Mouse (Mus musculus) left cerebral cortex, postnatal 14 days (tissue): ENCODE results near the gene Rpl18. TPM values are rescaled to one million over a fixed set of nuclear protein-coding genes. Genes with fewer than 3 reads are reported as not detected.

Source experiments
- DNase-seq, 2 experiments: peaks; one replicate each; pipeline ENCODE4 v3.0.0; 2021 to 2022; ENCODE audit warnings: low spot score in 2 of 2, mixed read lengths in 1 of 2
- intact Hi-C: fragments of 180-260 bp; cut with DNase I; formaldehyde crosslinking; loops from one replicate; pipeline ENCODE4 v1.15.1; 2025
- total RNA-seq, 2 experiments: library from RNA; stranded (reverse); gene quantifications; 2 replicates each; pipeline ENCODE4 v1.2.3; 2021

Gene Rpl18
- total RNA-seq, 2 experiments from 2014 or later = 369 to 389 TPM

- intact Hi-C loops = loop anchor here (5.0 kb wide), 1 partner anchor 53 kb away; no protein-coding TSS in a partner anchor
- no peak for DNase-seq
These were observed 20.2 kb upstream of the Rpl18 start for GRCm38 (mm10) chr7:45695098-45695497.

GRCm38 (mm10) chr7:45697894-45698293, 17.4 kb upstream of the Rpl18 start:
- intact Hi-C loops = loop anchor here (5.0 kb wide), 1 partner anchor 56 kb away; no protein-coding TSS in a partner anchor
- no peak for DNase-seq

GRCm38 (mm10) chr7:45699523-45700141, 15.6 kb upstream of the Rpl18 start, which contains the start of gene Car11:
Gene Car11 (plus strand): TSS chr7:45699843.
- peak in 1 of 2 experiments; percentile 60 for DNase-seq
- intact Hi-C loops = loop anchor here (5.0 to 10.0 kb wide), 2 partner anchors 57 to 235 kb away; partner anchors contain the start of gene Bax

- DNase-seq = peak; percentile 82 to 93
- intact Hi-C loops = loop anchor here (10.0 kb wide), 1 partner anchor 236 kb away; the partner anchor contains the start of gene Bax
These were observed 14.8 kb upstream of the Rpl18 start for GRCm38 (mm10) chr7:45700301-45701015.

- intact Hi-C loops = loop anchor here (10.0 kb wide), 1 partner anchor 236 kb away; the partner anchor contains the start of gene Bax
- DNase-seq = no peak
These were observed 14.2 kb upstream of the Rpl18 start for GRCm38 (mm10) chr7:45701072-45701471.

GRCm38 (mm10) chr7:45701607-45702006, 13.7 kb upstream of the Rpl18 start:
- intact Hi-C loops = loop anchor here (10.0 kb wide), 1 partner anchor 237 kb away; the partner anchor contains the start of gene Bax
- DNase-seq = no peak

GRCm38 (mm10) chr7:45702316-45702715, 12.9 kb upstream of the Rpl18 start:
- no peak for DNase-seq
- intact Hi-C loops = loop anchor here (10.0 kb wide), 1 partner anchor 238 kb away; the partner anchor contains the start of gene Bax

- no peak for DNase-seq
- intact Hi-C loops = loop anchor here (10.0 kb wide), 1 partner anchor 238 kb away; the partner anchor contains the start of gene Bax
These were observed 12.3 kb upstream of the Rpl18 start for GRCm38 (mm10) chr7:45702809-45703520.

- DNase-seq = no peak
- intact Hi-C loops = loop anchor here (10.0 kb wide), 1 partner anchor 239 kb away; the partner anchor contains the start of gene Bax
These were observed 11.7 kb upstream of the Rpl18 start for GRCm38 (mm10) chr7:45703521-45704033.

- peak; percentile 84 to 98 for DNase-seq
- intact Hi-C loops = loop anchor here (10.0 kb wide), 1 partner anchor 239 kb away; the partner anchor contains the start of gene Bax
These were observed 11.2 kb upstream of the Rpl18 start for GRCm38 (mm10) chr7:45704046-45704559.

GRCm38 (mm10) chr7:45704730-45705442, 10.4 kb upstream of the Rpl18 start, which contains the start of gene Dbp:
Gene Dbp (plus strand): TSS chr7:45705088.
- intact Hi-C loops = loop anchor here (10.0 kb wide), 1 partner anchor 240 kb away; the partner anchor contains the start of gene Bax
- DNase-seq = peak; percentile 99 to 100

GRCm38 (mm10) chr7:45705443-45705864, 9.8 kb upstream of the Rpl18 start:
- intact Hi-C loops = loop anchor here (10.0 kb wide), 1 partner anchor 241 kb away; the partner anchor contains the start of gene Bax
- no peak for DNase-seq

GRCm38 (mm10) chr7:45705873-45706281, 9.4 kb upstream of the Rpl18 start:
- peak; percentile 84 to 95 for DNase-seq
- intact Hi-C loops = loop anchor here (10.0 kb wide), 1 partner anchor 241 kb away; the partner anchor contains the start of gene Bax

GRCm38 (mm10) chr7:45706721-45707241, 8.5 kb upstream of the Rpl18 start:
- intact Hi-C loops = loop anchor here (10.0 kb wide), 1 partner anchor 242 kb away; the partner anchor contains the start of gene Bax
- DNase-seq = peak; percentile 84 to 92

GRCm38 (mm10) chr7:45707375-45707967, 7.8 kb upstream of the Rpl18 start:
- intact Hi-C loops = loop anchor here (10.0 kb wide), 1 partner anchor 243 kb away; the partner anchor contains the start of gene Bax

GRCm38 (mm10) chr7:45708221-45708761, 7.0 kb upstream of the Rpl18 start:
- intact Hi-C loops = loop anchor here (10.0 kb wide), 1 partner anchor 243 kb away; the partner anchor contains the start of gene Bax
- DNase-seq = peak in 1 of 2 experiments; percentile 37

More at GRCm38 (mm10) chr7:45707375-45707967, 7.8 kb upstream of the Rpl18 start:
- peak; percentile 96 to 97 for DNase-seq

GRCm38 (mm10) chr7:45709036-45709435, 6.2 kb upstream of the Rpl18 start:
- intact Hi-C loops = loop anchor here (10.0 kb wide), 1 partner anchor 244 kb away; the partner anchor contains the start of gene Bax
- DNase-seq = peak; percentile 34 to 73
